Mouse (Mus musculus) liver (tissue): ENCODE results near the gene Mras.

Experiments
- DNase-seq: peaks from one replicate; pipeline ENCODE4 v3.0.0-alpha.2; 2020; ENCODE audit warnings: mixed read lengths

The Mras gene

DNA sequence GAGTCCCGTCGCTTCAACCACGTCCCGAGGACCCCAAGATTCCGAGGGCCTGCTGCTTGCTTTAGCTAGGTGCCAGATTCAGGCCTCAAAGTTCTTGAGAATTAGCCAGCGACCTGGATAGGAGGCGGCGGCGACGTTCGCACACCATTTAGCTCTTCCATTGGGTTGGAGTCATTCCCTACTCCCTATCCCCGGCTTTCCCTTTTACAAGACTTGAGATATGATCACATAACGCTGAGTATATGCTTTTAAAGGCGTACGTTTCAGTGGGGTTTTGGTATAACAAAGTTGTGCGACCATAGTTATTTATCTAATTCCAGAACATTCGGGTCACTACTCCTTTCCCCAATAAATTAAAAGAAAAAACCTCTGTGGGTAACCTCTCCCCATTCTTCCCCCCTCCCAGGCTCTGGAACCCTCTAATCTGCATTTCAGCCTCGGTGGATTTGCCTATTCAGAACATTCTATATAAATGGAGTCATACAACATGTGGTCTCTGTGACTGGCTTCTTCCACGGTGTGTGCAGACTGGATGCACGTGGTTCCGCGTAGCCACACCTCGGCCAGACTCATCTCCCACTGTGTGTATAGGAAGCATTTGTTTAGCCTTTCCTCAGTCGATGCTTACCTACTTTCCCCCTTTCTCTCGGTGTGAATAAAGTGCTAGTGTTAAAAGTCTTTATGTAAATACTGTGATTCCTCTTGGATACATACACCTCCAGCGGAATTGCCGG, at the start of gene Mras:
Gene Mras (minus strand): TSS at position 351 of the 734 bp plus-strand sequence.
- DNase-seq: no peak

- peak; percentile 54 for DNase-seq
Observed at GRCm38 (mm10) chr9:99485144-99485543, 48.0 kb upstream of the Mras start.

DNA sequence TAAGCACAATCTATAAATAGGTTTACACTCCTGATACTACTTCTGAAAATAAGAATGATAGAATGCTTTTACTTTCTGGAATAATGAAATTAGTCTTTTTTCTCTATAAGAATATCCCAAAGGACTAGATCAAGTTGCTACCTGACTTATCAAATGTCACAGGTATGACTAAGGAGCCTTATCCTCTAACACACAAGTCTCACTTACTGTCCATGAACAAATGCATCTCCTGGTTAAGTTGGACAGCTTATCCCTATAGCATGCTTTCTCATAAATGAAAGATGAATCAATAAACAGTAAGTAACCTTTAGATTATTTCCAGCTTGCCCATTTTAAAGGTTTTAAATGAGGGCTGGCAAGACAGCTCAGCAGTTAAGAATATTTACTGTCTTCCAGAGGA, 47.5 kb upstream of the Mras start:
- DNase-seq: no peak

- no peak for DNase-seq
Observed at GRCm38 (mm10) chr9:99483191-99483590, 46.0 kb upstream of the Mras start.

- DNase-seq: no peak
Observed at GRCm38 (mm10) chr9:99480764-99481163, 43.6 kb upstream of the Mras start.

- no peak for DNase-seq
Observed at GRCm38 (mm10) chr9:99479181-99479711, 42.1 kb upstream of the Mras start.

DNA sequence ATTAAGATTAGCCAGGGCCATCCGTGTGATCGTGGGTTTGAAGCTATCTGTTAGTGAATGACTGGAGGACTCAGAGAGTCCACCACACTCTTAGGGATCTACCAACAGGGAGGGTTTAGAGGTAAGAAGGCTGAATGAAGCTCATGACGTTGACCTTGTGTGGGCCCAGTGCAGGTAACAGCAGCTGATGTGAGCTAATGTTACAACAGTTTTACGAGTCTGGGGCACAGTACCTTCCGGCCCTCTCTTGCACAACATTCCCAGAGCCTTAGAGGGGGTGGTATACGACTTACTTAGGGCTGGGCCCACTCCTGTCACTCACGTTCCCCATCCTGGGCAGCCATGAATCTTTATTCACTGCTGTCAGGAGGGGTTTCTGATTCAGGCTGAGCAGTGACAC, 34.2 kb upstream of the Mras start:
- DNase-seq: no peak

DNA sequence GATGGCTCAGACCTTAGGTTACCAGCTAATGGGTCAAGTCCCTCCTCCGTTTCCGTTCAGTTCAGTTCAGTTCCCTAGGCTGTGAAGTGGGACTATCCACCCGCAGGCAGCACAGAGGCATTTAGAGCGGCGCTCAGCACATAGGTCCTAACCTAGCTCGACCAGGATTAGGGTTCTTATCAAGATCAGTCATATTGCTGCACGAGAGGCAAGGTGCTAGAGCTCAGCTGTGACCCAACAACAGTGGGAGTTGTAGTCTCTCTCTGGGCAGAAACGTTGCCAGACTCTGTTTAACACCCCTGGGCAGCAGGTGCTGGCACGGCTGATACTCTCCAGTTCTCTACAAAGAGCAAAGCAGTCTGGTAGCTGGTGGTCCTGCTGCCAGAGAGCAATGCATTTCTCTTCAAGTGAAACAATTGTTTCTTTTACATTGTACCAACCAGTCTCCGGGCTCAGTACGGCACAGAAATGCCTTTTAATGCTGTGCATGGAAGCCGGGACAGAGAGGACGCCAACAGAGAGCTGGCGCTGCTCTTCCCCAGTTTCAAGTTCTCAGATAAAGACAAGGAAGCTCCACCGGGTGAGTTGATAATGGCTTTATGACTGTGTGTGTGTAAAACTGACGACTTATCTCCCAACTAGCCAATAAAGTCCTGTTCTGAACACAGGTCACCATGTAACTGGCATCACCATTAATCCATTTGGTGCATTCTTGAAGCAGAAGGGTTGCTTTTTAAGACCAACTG, 33.3 kb upstream of the Mras start:
- DNase-seq: peak; percentile 14

GRCm38 (mm10) chr9:99469681-99470273, 32.6 kb upstream of the Mras start:
- peak; percentile 33 for DNase-seq

- no peak for DNase-seq
Observed at GRCm38 (mm10) chr9:99468572-99468971, 31.4 kb upstream of the Mras start.

GRCm38 (mm10) chr9:99464876-99465275, 27.7 kb upstream of the Mras start:
- no peak for DNase-seq

DNA sequence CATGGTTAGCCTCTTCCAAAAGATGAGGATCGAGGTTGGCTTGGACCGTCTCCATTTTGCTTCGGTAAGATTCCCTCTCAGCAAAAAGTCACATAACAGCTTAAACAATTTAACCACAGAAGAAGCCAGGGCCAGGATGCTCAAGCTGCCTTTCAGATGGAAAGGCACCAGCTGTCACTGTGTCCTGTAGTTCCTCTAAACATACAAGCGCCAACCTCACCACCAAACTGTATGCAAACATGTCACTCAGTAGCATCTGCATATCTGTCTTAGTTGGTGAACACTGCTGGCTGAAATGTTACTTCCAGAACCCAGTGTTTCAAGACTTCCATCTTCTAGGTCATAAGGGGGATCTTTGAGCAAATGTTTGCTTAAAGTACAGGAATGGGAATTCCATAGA, 22.5 kb upstream of the Mras start:
- DNase-seq: no peak

- peak; percentile 77 for DNase-seq
Observed at GRCm38 (mm10) chr9:99458529-99459208, 21.5 kb upstream of the Mras start.

GRCm38 (mm10) chr9:99454211-99454610, 17.0 kb upstream of the Mras start:
- DNase-seq: no peak

DNA sequence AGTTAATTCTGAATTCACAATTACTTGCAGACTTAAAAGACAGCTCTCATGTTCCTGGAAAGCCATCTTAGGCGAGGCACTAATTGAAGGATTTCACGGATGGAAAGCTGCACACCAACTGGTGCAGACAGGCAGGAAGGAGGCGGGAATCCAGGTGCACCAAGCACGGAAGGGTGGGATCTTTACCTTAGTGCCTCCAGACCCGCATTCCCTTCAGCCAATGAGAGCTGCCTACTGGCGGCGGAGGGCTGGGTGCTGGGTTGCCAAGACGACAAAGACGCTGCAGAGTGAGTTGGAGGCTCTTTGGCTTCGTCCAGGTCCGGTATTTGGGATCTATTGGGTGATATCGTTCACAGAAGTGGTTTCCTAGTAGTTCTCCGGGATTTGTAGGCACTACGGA, 14.0 kb upstream of the Mras start, which contains the start of gene Nme9:
Gene Nme9 (plus strand): TSS at position 315 of the 400 bp plus-strand sequence.
- no peak for DNase-seq

- peak; percentile 27 for DNase-seq
Observed at GRCm38 (mm10) chr9:99449886-99450647, 12.9 kb upstream of the Mras start.

GRCm38 (mm10) chr9:99447323-99447722, 10.1 kb upstream of the Mras start:
- DNase-seq: no peak

DNA sequence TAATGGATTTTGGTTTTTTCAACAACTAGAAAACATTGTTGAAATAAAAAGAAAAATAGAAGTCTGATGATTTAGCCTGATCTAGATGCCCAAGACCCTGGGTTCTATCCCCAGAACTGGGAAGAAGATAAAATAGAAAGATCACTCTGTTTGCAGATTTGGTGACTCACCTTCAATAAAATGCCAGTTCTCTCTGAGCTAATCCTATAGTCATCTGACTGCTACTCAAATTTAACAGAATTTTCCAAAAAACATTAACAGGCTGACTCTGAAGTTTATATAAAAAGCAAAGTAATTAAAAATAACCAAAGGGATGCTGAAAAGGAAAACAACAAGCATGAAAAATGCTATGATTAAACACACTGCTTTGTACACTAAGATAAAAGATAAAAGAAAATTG, 9.1 kb upstream of the Mras start:
- no peak for DNase-seq

GRCm38 (mm10) chr9:99444590-99445178, 7.5 kb upstream of the Mras start:
- no peak for DNase-seq

GRCm38 (mm10) chr9:99441647-99442433, 4.7 kb upstream of the Mras start:
- no peak for DNase-seq

DNA sequence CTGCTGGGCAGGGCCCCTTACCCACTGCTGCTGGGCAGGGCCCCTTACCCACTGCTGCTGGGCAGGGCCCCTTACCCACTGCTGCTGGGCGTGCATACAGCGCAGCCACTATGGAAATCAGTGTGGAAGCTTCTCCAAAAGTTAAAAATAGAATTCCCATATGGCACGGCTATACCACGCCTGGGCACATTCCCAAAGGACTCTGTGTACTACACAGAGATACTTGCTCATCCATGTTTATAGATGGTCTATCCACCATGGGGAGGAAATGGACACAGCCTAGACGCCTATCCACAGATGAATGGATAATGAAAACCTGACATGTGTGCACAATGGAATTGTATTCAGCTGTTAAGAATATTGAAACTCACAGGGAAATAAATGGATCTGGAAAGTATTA, 3.8 kb upstream of the Mras start:
- no peak for DNase-seq
